Mouse (Mus musculus) adrenal gland, postnatal 14 days (tissue): Measurements from ENCODE around the gene Lilr4b. TPM values are rescaled to one million over a fixed set of nuclear protein-coding genes. Genes with fewer than 3 reads are reported as not detected.
"Not testable (repeated sequence)": the region's sequence is repeated elsewhere in the genome, so short reads cannot be mapped to it uniquely, and the experiment has no call there.

Experiments
- DNase-seq: peaks from one replicate; pipeline ENCODE4 v3.0.0; 2021; ENCODE audit warnings: mixed read lengths
- long read RNA-seq, 2 experiments: library from polyadenylated mRNA; stranded (forward); transcript quantifications; one replicate each; pipeline ENCODE4 v2.0.0; 2021
- total RNA-seq: library from RNA; stranded (reverse); gene quantifications from 2 replicates; pipeline ENCODE4 v1.2.3, GENCODE M21; 2021

The Lilr4b gene
- total RNA-seq, result 0.93 and 2.5 TPM in 2 replicates
- long read RNA-seq, experiment 1, result 0 reads
- long read RNA-seq, experiment 2, result 0 reads

DNA sequence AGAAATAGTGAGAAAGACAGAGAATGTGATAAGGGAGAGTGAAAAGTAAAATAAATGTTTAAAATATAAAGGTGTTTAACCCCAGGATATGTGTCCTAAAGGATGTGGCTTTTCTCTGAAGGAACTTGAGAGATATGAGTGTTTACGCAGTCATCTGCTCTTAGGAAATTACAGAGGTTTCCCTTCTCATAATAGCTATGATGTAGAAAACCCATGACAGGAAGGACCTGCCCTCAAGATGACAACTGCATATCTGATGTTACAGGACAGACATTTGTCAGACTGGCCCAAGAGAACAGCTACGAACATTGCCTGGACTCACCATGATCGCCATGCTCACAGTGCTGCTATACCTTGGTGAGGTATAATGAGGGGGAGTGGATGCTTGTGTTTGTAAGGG, at the start of gene Lilr4b, which contains the start of gene Gm49339:
Lilr4b (plus strand) TSS at position 236 of the 400 bp plus-strand sequence.
Gm49339 (plus strand) TSS at position 216 of the 400 bp plus-strand sequence.
- DNase-seq, result not testable (repeated sequence)

DNA sequence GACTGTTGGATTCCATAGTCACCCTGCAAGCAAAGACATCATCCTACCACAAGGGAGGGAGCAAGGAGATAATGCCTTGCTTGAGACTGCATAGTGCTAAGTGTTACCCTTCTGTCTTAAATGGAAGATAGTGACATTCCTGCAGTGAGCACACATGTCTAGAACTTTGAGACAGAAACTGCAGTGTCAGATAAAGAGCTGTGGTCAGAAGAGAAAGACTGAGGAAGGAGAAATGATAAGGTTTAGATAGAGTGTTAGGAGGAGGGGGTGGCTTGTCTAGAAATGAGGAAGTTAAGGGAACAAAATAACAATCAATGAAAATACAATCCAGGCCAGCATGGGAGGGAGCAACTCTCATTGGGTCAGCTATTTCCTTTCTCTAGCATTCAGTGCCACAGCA, 47.5 kb upstream of the Lilr4b start:
- DNase-seq, result no peak

DNA sequence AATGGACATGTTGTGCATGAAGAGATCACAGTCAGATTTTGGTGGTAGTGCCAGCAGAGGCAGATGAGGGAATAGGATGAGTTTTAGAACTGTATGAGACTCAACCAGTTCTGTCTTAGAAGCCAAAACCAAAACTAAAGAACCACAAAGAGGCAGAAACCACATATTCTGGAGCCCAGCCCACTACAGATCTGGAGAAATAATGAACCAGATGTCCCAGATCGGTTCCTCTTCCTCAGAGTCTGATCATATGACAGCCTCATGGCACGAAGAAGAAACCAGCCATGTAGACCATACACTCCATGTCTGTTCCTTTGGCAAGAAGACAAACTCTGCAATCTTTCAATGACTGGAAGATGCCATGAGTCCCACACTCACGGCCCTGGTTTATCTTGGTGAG, 44.7 kb upstream of the Lilr4b start:
- DNase-seq, result no peak

DNA sequence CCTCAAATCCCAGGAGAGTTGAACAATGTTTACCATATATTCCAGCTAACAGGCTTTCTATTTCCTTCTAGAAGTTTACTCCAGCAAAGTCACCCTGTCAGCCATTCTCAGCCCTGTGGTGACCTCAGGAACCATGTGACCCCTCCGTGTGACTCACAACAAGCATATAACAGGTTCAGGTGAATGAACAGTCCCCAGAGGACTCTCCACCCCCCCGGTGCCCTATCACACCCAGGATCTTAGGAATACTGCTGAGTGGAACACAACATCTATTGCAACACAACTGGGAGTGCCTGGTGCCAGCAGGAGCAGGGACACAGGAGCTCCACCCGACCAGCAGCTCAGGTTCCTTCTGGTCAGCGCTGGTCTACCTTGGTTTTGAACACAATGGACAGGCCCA, 28.8 kb upstream of the Lilr4b start:
- no peak for DNase-seq

DNA sequence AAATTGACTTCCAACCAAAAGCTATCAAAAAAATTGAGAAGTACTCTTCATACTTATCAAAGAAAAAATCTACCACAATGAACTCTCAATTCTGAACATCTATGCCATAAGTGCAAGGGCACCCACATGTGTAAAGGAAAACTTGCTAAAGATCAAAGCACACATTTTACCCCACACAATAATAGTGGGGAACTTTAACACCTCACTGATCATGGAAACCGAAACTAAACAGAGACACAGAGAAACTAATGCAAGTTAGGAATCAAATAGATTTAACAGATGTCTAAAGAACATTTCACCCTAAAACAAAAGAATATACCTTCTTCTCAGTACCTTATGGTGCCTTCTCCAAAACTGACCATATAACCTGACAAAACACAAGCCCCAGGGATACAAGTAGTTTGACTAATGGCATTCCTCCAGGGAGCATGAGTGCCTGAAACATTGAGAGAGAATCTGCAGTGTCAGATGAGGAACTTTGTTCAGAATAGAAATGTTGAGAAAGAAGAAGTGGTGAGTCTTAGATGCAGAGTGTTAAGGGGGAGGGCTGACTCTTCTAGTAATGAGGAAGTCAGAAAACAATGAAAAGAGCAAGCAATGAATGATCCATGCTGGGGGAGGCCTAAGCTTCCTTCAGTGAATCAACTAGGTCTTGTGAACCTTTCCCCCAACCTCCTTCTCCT, 26.7 kb upstream of the Lilr4b start:
- DNase-seq, result no peak

DNA sequence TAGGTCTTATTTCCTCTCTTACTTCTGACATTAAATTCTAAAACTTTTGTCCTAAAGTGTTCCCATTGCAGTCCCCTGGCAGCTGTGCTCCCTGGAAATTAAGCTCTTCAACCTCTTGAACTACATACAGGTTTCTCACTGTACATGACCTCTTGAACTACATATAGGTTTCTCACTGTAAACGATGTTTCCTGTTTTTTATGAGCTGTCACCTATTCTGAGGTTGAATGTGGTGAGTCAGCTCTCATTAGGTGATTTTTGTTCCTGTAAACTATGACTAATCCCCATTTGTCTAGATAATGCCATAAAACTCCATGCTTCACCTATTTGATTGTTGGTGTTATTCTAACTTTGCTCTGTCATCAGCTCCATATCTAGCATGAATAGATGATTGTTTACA, 26.1 kb upstream of the Lilr4b start:
- DNase-seq, result no peak

DNA sequence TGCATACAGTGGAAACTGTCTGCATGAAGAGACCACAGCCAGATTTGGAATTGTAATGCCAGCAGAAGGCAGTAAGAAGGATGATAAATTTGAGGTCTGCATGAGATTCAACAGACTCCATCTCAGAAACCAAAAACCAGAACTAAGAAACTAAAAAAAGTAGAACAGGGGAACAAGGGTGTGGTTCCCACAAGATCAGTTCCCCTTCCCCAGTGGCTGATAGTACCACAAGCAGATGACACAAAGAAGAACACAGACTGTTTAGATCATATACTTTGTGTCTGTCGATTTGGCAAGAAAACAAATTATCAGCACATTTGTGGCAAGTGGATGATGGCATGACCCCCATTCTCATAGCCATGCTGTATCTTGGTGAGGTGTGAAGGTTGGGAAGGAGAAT, 24.7 kb upstream of the Lilr4b start:
- DNase-seq, result no peak

DNA sequence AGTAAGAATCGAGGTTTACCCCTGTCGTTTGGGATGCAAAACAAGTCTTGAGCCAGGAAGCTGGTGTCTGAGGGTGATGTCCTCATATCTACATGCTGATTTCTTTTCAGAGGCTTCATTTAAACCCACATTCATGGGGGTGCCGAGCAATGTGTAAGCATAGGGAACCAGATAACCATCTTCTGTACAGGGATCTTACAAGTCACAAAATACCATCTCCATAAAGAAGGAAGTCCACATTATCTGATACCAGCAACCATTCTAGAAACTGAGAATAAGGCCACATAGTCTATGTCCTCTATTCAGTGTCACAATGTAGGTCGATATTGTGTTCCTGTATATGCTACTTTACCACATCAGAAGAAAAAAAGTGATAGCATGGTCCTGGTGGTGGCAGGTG, 24.1 kb upstream of the Lilr4b start:
- no peak for DNase-seq

DNA sequence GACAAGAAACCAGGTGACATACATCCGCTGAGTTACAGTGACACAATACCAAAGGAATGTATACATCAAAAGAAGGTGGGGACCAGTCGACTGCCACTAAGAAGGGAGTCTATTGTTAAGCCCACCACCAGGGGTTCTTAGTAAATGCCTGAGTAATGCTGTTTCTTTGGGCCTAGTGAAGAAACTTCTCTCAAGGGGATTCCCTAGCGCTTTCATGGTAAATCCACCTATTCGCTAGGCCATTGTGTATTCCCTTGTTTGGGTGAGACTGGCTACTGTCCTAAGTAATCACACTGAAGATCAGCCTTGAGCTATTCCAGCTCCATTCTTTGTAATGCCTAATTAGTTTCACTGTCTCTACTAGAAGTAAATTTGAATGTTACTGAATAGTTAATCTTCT, 16.6 kb upstream of the Lilr4b start:
- DNase-seq, result not testable (repeated sequence)

DNA sequence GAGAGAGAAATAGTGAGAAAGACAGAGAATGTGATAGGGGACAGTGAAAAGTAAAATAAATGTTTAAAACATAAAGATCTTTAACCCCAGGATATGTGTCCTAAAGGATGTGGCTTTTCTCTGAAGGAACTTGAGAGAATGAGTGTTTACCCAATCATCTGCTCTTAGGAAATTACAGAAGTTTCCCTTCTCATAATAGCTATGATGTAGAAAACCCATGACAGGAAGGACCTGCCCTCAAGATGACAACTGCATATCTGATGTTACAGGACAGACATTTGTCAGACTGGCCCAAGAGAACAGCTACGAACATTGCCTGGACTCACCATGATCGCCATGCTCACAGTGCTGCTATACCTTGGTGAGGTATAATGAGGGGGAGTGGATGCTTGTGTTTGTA, 10.3 kb downstream of the Lilr4b start, which contains the start of gene Lilrb4a:
Lilrb4a (plus strand) TSS at position 266 of the 400 bp plus-strand sequence.
- not testable (repeated sequence) for DNase-seq

DNA sequence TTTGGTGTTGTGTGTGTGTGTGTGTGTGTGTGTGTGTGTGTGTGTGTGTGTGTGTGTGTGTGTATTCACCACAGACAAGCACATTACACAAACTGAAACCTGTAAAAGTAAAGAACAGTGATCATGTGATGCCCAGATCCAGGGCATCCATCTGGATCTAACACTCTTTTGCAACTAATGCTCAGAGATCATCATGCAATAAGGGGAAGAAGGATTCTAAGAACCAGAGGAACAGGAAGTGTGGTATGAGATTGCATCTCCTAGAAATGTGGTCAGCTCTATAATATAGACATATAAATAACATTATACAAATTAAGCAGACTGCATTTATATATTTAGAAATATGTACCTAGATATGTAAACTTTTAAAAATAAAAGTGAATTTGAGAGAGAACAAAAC, 39.6 kb downstream of the Lilr4b start:
- no peak for DNase-seq

DNA sequence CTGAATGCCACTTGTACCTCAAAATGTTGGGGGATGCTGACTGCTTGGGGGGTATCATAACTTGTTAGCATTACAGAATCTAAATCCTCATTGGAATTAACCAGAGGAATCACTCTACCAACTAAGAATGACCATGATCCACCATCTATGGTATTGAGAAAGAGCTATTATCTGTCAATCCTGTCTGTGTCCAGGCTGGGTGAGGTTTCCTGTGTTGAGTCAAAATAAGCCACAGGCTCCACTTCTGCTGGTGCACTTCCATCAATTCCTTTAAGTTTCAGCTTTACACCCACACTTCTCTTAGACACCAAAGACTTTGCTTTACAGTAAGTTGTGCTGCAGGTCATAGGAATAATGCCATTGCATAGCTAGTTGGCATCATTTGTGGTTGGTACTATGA, 41.0 kb downstream of the Lilr4b start:
- no peak for DNase-seq

DNA sequence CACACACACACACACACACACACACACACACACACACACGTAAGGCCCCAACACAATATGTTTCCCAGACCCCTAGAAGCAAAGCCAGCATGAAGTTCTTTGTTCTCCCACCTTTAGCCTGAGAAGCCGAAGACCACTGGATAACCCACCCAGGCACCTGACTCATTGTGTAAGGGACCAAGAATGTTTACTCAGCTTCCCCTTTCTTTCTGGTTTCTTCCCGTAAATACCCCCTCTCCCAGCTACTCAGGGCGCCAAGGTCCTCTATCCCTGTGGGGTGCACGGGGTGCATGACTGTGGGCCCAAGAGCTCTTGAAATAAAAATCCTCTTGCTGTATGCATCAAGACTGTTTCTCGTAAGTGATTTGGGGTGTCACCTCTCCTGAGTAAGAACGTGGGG, 45.7 kb downstream of the Lilr4b start:
- no peak for DNase-seq

DNA sequence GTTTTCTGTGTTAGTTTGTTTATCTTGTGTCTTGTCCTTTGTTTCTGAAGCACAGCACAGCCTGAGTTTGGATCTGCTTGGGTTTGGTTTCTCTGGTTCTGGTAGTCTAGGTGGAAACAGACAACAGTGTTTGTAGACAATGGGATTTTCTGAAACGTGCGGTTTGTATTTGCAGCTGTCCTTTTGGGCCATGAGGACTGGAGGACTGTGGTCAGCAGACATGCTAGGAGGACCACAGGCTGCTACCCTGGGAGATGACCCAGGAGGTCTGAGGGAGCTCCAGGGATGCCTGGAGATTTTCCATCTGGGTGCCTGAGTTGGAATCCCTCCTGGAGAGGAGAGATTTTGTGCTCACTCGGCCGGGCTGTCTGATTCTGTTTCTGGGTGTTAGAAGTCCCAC, 46.2 kb downstream of the Lilr4b start:
- DNase-seq, result no peak

DNA sequence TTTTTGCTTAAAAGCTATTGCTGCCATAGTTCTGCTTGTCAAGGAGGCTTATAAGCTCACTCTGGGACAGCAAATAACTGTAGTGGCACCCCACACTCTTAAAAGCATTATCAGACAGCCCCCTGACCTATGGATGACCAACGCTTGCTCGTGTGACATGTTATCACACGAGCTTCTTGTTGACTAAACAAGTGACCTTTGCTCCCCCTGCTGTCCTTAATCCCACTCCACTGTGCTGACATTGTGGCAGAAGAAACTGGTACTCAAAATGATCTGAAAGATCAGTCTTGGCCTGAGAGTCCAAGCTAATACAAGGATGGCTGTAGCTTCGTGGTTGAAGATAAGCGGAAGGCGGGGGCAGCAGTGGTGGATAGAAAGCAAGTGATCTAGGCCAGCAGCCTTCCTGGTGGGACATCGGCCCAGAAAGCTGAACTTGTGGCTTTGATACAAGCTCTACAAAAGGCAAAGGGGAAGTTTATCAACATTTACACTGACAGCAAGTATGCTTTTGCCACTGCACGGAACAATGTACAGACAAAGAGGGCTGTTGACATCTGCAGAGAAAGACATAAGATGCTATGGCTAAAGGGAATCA, 48.5 kb downstream of the Lilr4b start:
- no peak for DNase-seq

DNA sequence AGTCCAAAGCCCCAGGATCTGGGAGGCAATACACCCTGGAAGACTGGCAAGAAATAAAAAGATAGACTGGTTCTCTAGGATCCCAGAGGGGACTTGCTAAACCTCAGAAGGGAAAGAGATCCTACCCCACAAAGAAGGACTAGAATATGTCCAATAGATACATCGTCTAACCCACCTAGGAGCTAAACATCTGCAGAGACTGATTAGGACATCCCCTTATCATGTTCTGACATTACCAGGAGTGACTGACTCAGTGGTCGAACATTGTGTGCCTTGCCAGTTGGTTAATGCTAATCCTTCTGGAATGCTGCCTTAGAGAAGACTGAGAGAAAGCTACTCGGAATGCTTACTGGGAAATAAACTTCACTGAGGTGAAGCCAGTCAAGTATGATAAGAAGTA, 49.1 kb downstream of the Lilr4b start:
- no peak for DNase-seq

DNA sequence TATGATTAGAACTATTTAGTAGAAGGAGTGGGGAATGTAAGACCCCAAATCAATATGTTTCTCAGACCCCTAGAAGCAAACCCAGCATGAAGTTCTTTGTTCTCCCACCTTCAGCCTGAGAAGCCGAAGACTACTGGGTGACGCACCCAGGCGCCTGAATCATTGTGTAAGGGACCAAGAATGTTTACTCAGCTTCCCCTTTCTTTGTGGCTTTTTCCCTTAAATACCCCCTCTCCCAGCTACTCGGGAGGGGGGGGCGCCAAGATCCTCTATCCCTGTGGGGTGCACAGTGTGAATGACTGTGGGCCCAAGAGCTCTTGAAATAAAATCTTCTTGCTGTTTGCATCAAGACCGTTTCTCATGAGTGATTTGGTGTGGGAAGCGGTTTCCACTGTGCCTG, 50.4 kb downstream of the Lilr4b start:
- no peak for DNase-seq

Other genes with a start within 250 kb of the Lilr4b start
- 0.45 and 1.3 TPM in 2 replicates for gene Gm49339, start within 50 bp of the Lilr4b start, total RNA-seq
- gene Lilrb4a, start 10.3 kb downstream of the Lilr4b start, total RNA-seq, result 1.6 and 2.3 TPM in 2 replicates
- not detected in 2 replicates for gene Fam162b, start 109.9 kb downstream of the Lilr4b start, total RNA-seq
- gene Gprc6a, start 150.8 kb downstream of the Lilr4b start, total RNA-seq, result not detected in 2 replicates
- gene Rfx6, start 197.1 kb downstream of the Lilr4b start, total RNA-seq, result not detected in 2 replicates